Mouse (Mus musculus) monocyte, adult 59 days (primary cell): ENCODE data around the gene Tas2r102. TPM values are rescaled to one million over a fixed set of nuclear protein-coding genes. Genes with fewer than 3 reads are reported as not detected.

Experiments
- total RNA-seq, 2 experiments: library from RNA; stranded (reverse); gene quantifications; one replicate each; pipeline ENCODE4 v1.2.4; 2023

The Tas2r102 gene
- not detected for total RNA-seq

GRCm38 (mm10) chr6:132761831-132762230 is at the start of gene Tas2r102:
TSS of gene Tas2r102 (plus strand) at chr6:132762131.

GRCm38 (mm10) chr6:132737935-132738334 is 24.0 kb upstream of the Tas2r102 start, which contains the start of gene Tas2r115:
TSS of gene Tas2r115 (minus strand) at chr6:132738035.

GRCm38 (mm10) chr6:132754430-132754829 is 7.5 kb upstream of the Tas2r102 start, which contains the start of gene Tas2r124:
TSS of gene Tas2r124 (plus strand) at chr6:132754730.

GRCm38 (mm10) chr6:132778062-132778461 is 16.1 kb downstream of the Tas2r102 start, which contains the start of gene Tas2r136:
TSS of gene Tas2r136 (minus strand) at chr6:132778162.

GRCm38 (mm10) chr6:132802518-132802917 is 40.6 kb downstream of the Tas2r102 start, which contains the start of gene Tas2r117:
TSS of gene Tas2r117 (plus strand) at chr6:132802818.

Other genes starting within 250 kb of the Tas2r102 start
- gene Prh1, start 192.3 kb upstream of the Tas2r102 start, total RNA-seq = not detected
- not detected for gene Prp2, start 166.2 kb upstream of the Tas2r102 start, total RNA-seq
- gene A630073D07Rik, start 110.6 kb upstream of the Tas2r102 start, total RNA-seq = not detected
- gene Tas2r120, start 105.2 kb upstream of the Tas2r102 start, total RNA-seq = not detected
- gene Tas2r121, start 61.1 kb upstream of the Tas2r102 start, total RNA-seq = not detected
- gene Tas2r122, start 50.2 kb upstream of the Tas2r102 start, total RNA-seq = not detected
- not detected for gene Tas2r115, start 24.1 kb upstream of the Tas2r102 start, total RNA-seq
- not detected for gene Tas2r124, start 7.4 kb upstream of the Tas2r102 start, total RNA-seq
- not detected for gene Tas2r136, start 16.0 kb downstream of the Tas2r102 start, total RNA-seq
- not detected for gene Tas2r117, start 40.7 kb downstream of the Tas2r102 start, total RNA-seq
- gene Tas2r123, start 85.0 kb downstream of the Tas2r102 start, total RNA-seq = not detected
- gene Tas2r116, start 93.3 kb downstream of the Tas2r102 start, total RNA-seq = not detected
- not detected for gene Tas2r110, start 105.9 kb downstream of the Tas2r102 start, total RNA-seq
- gene Tas2r113, start 130.9 kb downstream of the Tas2r102 start, total RNA-seq = not detected
- gene Tas2r125, start 147.5 kb downstream of the Tas2r102 start, total RNA-seq = not detected
- not detected for gene Tas2r129, start 189.0 kb downstream of the Tas2r102 start, total RNA-seq
- not detected for gene Tas2r131, start 195.8 kb downstream of the Tas2r102 start, total RNA-seq
- not detected for gene Tas2r109, start 218.8 kb downstream of the Tas2r102 start, total RNA-seq